Mouse (Mus musculus): ENCODE results near the gene Nlrp6.

GRCm38 (mm10) chr7:140949824-140950530 is 29.3 kb downstream of the Nlrp6 start, which contains the start of gene Ifitm5:
- TF ChIP-seq CTCF (IDR thresholded peaks at IDR 0.05; ENCODE audit: low read depth): no peak
- TF ChIP-seq EP300 (IDR thresholded peaks at IDR 0.05; ENCODE audit: low read depth): no peak
